Mouse (Mus musculus): ENCODE data around the gene Mboat1. TPM values are rescaled to one million over a fixed set of nuclear protein-coding genes. Genes with fewer than 3 reads are reported as not detected.

Gene Mboat1
- total RNA-seq, 2 experiments from 2014 or later, result 1.4 to 2.4 TPM

DNA sequence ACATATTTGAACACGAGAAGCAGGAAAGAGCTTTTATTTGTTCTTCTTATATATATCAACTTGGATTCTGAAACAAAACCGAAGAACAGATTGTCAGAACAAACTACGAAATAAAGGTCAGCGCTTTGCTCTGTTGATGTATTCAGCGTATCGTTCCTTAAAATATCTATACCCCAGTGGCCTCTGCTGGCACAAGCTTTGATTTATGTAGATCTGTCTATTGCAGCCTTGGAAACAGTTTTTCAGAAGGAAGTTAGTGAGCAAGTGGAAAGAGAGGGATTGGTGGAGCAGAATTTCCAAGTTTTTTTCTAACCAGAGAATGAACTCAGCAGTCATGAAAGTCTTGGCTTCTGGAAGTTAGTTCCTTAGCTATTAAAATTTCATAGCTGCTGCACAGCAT, 103.1 kb downstream of the Mboat1 start:
- no peak for DNase-seq
- intact Hi-C loops (cut with DNase I), result no loop called here

DNA sequence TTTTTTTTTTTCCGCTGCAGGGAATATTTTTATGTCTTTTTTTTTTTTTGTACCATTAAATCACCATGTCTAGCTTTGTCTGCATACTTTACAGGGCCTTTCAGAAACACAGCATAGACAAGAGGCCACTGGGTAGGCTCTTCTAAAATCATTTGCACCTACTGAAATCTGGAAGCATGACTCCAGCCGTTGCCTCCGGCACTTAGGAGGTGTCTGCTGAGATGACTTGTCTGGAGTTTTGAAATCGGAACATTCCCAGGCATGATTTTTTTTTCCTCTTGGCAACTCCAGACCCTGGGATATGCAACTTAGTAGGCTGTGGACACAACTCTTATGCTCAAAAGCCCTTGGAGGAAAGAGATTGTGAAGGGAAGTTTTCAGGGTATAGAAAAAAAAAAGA, 109.3 kb downstream of the Mboat1 start:
- intact Hi-C loops (cut with DNase I), result no loop called here

DNA sequence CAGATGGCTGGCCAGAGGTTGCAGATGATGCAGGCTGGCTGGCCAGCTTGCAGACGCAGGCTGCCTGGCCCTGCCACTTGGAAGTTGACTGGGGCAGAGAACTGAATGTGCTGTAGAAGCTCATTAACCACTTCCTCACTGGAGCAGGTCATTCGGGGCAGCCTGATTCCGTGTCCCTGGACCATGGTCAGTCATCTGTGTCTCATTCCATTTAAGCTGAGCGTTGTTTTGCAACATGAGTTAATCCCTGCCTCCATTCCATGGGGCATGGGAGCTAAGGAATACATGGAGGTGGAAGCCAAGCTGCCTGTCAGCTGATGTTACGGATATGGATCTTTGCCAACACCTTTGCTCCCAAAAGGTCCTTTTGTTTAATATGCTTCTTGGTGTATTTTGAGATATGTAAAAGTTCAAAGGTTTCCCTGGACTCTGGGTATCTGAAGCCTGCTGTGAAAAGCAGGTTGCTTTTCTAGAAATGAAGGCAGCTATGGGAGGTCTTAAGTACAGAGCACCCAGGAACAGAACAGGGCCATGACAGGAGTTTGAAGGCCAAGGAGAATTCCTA, 114.1 kb downstream of the Mboat1 start:
- DNase-seq, result no peak
- intact Hi-C loops (cut with DNase I), result no loop called here

More for the DNA sequence above, 109.3 kb downstream of the Mboat1 start:
- no peak for DNase-seq

DNA sequence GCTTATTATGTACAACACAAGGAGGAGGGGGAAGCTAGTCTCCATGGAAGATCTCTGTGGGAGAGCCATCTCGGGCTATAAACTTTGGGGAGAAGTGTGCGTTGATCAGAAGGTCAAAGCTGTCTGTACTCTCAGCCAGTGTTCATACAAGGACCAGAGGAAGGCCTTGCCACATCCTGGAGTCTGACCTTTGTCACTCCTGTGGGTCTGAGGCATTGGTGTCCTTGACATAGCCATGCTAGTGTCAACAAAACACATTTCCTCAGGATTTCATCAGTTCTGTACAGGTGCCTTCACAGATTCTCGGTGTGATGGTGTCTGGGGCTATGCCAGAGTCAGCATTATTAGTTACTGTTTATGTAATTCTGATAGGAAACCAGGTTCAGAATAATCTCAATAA, 115.1 kb downstream of the Mboat1 start:
- intact Hi-C loops (cut with DNase I), result no loop called here
- no peak for DNase-seq

DNA sequence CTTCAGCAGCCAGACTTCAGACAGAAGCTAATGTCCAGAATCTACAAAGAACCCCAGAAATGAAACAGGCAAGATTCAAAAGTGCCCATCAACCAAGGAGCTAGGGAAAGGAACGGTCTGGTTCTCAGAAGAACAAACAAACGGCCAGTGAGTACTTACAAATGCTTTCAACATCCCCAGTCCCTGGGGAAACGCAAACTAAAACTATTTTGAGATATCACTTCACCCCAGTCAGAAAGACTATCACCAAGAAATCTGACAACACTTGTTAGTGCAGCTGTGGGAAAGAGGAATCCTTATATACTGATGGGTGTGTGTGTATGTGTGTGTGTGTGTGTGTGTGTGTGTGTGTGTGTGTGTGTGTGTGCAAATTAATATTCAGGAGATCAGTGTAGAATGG, 116.4 kb downstream of the Mboat1 start:
- DNase-seq, result no peak
- intact Hi-C loops (cut with DNase I), result no loop called here

GRCm38 (mm10) chr13:30253636-30254264, 117.5 kb downstream of the Mboat1 start:
- intact Hi-C loops (cut with DNase I), result no loop called here
- peak; percentile 58 to 64 for DNase-seq

GRCm38 (mm10) chr13:30254421-30254820, 118.1 kb downstream of the Mboat1 start:
- DNase-seq, result no peak
- intact Hi-C loops (cut with DNase I), result no loop called here

DNA sequence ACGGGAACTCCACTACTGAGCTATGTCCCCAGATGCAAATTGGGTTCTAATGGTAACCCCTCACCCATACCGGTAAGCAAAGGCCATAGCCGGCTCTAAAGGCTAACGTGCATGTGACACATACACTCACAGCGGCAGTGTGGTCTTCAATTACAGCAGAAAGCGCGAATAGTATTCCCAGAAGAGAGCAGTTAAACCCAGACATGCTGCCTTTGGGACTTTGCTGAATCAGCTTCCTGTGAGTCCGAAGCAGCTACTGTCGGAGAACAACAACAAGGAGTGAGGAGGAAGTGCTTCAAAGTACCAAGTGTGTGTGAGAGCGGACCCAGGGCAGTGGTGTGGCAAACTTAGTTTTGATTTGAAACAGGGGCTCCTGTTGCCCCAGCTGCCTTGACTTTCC, 122.5 kb downstream of the Mboat1 start:
- intact Hi-C loops (cut with DNase I), result no loop called here

GRCm38 (mm10) chr13:30259326-30259725, 123.0 kb downstream of the Mboat1 start:
- no peak for DNase-seq
- intact Hi-C loops (cut with DNase I), result no loop called here

More for the DNA sequence above, 122.5 kb downstream of the Mboat1 start:
- DNase-seq, result no peak

DNA sequence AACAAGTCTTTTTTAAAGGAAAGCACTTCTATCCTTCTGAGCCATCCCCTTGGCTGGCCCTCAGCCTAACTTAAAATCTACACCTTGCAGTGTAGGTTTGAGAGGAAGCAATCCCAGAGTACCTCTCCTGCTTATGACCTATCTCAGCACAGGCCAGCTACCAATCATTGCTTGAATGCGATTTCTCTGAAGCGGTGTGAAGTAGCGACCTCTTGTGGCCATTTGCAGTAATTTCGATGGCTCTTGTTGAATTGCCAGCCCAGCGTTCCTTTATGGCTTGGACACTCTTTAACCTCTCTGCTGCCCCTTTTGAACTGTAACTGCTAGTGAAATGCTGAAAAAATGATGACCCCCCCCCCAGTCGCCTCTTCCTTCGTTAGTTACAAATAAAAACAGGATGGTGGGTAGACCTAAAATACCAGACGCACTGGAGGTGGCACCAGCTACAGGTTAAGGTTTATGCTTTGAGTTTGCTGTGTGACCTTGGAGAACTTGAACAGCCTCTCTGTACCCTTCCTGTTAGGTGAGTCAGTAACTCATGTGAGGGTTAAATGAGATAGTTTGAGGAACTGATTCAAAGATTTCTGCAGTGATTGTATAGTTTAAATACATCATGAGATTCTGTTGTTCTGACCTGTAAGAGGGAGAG, 123.7 kb downstream of the Mboat1 start:
- intact Hi-C loops (cut with DNase I), result loop anchor here (1.0 to 2.0 kb wide), 2 partner anchors 167 to 403 kb away; no protein-coding TSS in a partner anchor
- peak; percentile 77 to 88 for DNase-seq

GRCm38 (mm10) chr13:30263681-30264080, 127.4 kb downstream of the Mboat1 start:
- intact Hi-C loops (cut with DNase I), result no loop called here
- DNase-seq, result no peak

- intact Hi-C loops (cut with DNase I), result no loop called here
- no peak for DNase-seq
Measured at GRCm38 (mm10) chr13:30264303-30264702, 128.0 kb downstream of the Mboat1 start.

- intact Hi-C loops (cut with DNase I), result no loop called here
- no peak for DNase-seq
Measured at GRCm38 (mm10) chr13:30264765-30265164, 128.5 kb downstream of the Mboat1 start.

DNA sequence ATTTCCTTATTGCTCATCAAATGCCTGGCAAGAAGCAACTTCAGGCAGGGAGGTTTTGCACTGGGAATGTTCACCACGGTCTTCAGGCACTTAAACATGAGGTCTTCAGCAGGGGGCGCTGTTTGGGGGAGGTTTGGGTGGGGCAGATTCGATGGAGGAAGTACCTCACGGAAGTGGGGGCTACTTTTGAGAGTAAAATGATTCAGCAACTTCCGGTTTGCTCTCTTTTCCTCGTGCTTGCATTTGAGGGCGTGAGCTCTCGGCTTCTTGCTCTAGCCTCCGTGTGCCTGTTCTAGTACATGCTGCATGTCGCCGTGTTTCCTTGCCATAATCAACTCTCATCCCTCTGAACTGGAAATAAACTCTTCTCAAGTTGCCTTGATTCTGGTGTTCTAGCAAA, 129.7 kb downstream of the Mboat1 start:
- no peak for DNase-seq
- intact Hi-C loops (cut with DNase I), result no loop called here

DNA sequence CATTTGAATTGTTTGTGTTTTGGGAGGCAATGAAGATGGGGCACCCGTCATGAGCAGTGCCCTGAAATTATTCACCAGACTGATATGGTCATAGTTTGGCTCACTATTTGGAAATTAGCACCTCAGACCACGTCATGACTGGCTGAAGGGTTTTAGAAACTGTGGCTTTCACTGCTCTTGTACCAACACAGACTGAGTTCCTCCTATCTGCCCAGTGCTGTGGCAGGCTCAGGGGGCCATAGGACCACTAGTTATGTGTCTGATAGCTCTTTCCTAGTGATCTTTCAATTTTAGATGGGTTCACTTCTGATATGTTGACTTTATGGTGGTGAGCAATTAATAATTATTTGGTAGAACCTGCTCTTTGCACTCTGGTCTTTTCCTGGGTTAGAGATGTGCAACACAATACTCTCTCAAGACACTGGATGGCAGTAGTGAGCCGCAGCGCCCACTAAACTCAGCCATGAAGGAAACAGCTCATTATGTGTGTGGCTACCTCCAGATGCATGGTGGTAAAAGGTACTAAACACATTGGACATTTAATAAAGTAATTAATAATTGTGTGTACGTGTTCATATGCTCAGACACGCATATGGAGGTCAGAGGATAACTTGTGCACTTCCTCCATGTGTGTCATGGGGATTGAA, 135.9 kb downstream of the Mboat1 start:
- peak; percentile 54 to 72 for DNase-seq

More for the DNA sequence above, 135.9 kb downstream of the Mboat1 start:
- intact Hi-C loops (cut with DNase I), result loop anchor here (1.0 to 5.0 kb wide), 2 partner anchors 75 to 258 kb away; no protein-coding TSS in a partner anchor

Other genes with a start within 250 kb of the Mboat1 start
- 10 to 100 TPM; 12.0 to 13.4 TPM for gene E2f3, start 150.4 kb upstream of the Mboat1 start, total RNA-seq (2021)
- 10 to 100 TPM; 35.3 to 44.8 TPM for gene Agtr1a, start 200.0 kb downstream of the Mboat1 start, total RNA-seq (2021)